Mouse (Mus musculus): Measurements from ENCODE around the gene Cpa4.

Gene Cpa4

DNA sequence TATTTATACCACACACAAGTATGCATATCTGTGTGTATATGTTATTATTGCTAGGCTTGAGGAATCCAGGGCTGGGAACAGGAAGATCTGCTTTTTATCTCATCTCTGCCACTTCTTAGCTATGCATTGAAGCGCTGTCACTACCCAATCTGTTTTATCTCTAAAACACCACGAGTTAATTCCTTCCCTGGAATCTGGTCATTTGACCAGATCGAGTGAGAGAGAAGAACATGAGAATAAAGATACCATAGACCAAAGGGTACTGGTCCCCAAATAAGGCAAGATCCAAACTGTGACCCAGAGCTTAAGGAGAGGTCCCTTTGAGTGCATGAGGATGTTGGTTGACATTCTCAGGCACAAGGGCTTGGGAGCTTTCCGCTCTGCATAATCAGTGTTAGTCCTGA is 53.8 kb downstream of the Cpa4 start:
- no peak for DNase-seq (ENCODE audit: extremely low spot score, low read depth, low spot score)

DNA sequence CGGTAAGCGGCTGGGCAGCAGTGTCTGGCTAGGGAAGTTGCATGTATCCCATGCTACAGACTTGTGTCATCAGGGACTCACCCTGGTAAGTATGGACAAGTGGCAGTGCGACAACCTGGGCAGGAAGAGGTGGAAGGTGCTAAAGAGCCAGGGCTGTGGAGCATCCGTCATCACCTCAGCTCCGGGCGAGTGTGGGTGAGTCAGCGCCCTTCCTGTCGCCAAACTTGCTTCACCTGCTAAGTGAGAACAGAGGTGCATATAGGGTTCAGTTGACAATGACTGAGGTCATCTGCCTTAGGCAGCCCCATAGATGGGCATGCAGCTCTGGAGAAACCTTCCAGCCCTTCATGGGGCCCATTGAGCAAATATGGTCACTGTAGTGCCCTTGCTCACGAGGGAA is 56.6 kb downstream of the Cpa4 start:
- DNase-seq (ENCODE audit: extremely low spot score, low read depth, low spot score): no peak

DNA sequence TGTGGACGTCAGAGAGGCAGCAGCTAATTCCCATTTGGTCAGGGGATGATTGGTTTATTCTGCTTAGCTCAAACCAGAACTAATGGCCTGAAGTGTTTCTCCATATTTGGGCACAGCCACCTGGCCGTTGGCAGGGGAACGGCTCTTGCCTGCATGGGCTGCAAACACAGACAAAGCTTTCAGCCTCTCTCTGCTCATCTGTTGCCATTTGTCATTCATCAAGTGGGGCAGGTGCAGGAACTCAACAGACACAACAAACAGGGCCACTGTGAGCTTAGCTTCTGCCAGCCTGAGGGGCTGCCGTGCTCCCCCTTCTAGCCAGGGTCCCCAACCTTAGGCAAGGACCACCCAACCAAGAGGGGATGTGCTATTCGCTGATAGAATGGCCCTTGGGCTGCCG is 60.0 kb downstream of the Cpa4 start:
- DNase-seq (ENCODE audit: extremely low spot score, low read depth, low spot score): no peak

DNA sequence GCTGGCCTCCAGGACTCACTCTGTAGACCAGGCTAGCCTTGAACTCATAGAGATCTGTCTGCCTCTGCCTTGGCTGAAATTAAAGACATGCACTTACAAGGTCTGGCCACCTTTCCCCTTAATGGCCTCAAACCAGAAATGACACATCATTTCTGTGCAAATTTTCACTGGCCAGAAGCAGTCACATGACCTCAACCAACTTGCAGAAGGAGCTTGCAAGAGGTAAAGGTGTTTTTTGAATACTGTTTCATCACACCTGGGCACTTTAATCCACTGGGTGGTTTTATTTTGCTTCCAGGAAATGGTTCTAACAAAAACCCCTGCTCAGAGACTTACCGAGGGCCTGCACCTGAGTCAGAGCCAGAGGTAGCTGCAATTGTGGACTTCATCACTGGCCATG is 61.8 kb downstream of the Cpa4 start:
- DNase-seq (ENCODE audit: extremely low spot score, low read depth, low spot score): no peak

DNA sequence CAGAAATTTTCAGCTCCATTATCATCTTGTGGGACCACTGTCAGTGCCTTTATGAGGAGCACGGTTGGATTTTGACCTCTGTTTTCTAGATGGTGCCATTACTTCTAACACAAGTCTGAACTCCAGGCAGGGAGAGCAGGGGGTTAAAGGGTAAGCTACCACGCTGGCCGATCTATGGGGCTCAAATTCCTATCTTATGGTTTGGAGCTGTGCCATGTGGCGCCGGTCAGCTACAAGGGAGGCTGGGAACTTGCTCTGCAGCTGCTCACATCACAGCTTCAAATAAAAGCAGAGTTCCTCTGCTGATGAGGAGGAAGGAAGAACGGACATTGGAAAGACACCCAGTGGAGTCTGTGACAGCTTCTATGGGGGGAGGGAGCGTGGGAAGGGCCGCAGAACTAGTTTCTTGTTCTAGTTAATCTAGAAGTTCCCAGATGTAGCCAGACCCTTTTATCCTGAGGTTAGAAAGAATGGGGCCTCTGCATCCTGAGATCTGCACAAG is 67.2 kb downstream of the Cpa4 start:
- DNase-seq (ENCODE audit: extremely low spot score, low read depth, low spot score): no peak

DNA sequence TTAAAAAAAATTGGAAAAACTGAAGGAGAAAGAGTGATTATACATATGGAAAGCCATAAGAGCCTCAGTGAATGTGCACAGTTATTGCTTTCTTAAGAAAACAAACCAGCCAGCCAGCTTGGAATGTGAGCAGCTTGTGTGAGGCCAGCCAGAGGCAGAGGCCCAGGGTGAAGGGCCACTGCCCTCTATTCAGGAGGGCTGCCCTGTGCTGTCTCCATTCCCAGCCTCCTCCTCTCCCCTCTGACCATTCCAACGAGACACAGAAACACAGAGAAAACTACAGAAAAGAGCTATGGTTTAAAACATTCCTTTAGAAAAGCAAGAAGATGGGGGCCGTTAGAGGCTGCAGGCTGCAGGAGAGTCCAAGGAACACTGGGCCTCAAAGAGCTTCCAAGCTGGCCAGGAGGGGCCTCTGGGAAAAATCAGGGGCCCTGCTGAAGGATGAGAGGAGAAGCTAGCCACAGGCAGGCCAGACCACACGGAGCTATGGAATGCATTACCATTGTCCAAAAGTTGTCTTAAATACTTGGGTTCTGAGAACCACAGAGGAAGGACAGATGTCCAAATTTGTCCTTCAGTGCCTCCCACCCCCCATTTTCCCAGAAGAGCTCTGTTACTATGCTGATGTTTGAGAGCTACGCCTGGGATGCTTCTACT is 68.1 kb downstream of the Cpa4 start:
- DNase-seq (ENCODE audit: extremely low spot score, low read depth, low spot score): no peak

DNA sequence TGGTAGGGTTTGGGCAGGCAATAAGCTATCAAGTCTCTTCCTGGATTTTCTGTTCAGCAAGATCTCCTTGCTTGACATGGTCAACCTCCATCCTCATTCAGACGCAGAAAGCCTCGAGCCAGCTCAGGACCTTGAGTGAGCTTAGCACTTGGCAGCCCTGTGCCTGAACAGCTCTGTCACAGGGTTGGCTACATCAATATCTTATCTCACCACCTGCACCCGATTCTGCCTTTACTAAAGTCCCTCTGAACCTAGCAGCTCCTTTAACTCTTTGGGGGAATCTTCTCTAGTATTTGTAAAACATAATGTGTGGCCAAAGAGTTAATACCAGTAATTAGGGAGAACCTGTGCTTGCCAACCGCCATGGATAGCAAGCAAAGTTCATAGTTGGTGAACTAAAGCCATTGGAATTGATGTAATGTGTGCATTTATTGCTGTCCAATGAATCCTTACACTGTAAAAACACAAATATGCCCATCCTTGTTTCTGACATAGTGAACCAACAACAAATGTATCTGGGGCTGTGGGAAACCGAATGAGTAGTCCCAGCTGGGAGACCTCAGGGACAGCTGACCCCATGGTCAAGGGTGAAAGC is 70.6 kb downstream of the Cpa4 start, which contains the start of gene Cpa1:
Gene Cpa1 (plus strand): TSS at position 545 of the 595 bp plus-strand sequence.
- no peak for DNase-seq (ENCODE audit: extremely low spot score, low read depth, low spot score)

Measured in hindlimb bud, embryonic 11.5 days (tissue).